Mouse (Mus musculus) ES-E14 (cell line): ENCODE results near the gene Cdyl.

Experiments used
- CHD2 ChIP-seq: IDR thresholded peaks from 2 replicates; pipeline ENCODE4 v1.6.1; 2014; ENCODE audit warnings: mild to moderate bottlenecking, low read depth, low read length, inconsistent platforms
- HCFC1 ChIP-seq: IDR thresholded peaks from 2 replicates; pipeline ENCODE4 v1.6.1; 2012; ENCODE audit warnings: low read length, inconsistent platforms, borderline replicate concordance; ENCODE audit not compliant: insufficient read depth
- ZNF384 ChIP-seq: IDR thresholded peaks from 2 replicates; pipeline ENCODE4 v1.6.1; 2012; ENCODE audit warnings: low read depth, low read length, inconsistent platforms

GRCm38 (mm10) chr13:35749194-35749593 lies 89.6 kb downstream of the Cdyl start:
- no peak for TF ChIP-seq CHD2
- TF ChIP-seq HCFC1, result no peak
- TF ChIP-seq ZNF384, result no peak
